Mouse (Mus musculus) embryonic fibroblast, embryonic 13.5 days (primary cell): ENCODE measurements around the gene Oxa1l.

Source experiments
- CTCF ChIP-seq: IDR thresholded peaks from 2 replicates; pipeline ENCODE4 v1.5.1; 2011; ENCODE audit warnings: mild to moderate bottlenecking, control low read depth, low read length, moderate library complexity, borderline replicate concordance; ENCODE audit not compliant: insufficient read depth
- POLR2A ChIP-seq: IDR thresholded peaks from 2 replicates; pipeline ENCODE4 v1.6.1; 2011; ENCODE audit warnings: low read depth, mild to moderate bottlenecking, control low read depth, low read length, moderate library complexity

DNA sequence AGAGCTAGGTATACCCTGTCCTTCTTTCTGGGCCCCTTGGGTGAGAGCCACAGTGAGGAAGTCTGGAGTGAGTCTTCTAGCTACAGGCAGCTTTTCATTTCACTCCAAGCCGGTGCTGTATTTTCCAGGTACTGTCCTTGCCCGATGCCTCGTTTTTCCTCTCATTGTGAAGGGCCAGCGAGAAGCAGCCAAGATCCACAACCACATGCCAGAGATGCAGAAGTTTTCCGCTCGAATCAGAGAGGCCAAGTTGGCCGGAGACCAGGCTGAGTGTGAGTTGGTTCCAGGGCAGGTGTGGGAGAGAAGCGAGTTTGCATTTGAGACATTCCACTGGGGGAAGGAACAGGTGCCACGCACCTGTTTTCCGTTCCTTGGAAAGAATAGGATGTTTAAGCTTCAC is 5.9 kb downstream of the Oxa1l start:
- TF ChIP-seq CTCF, result no peak
- TF ChIP-seq POLR2A, result no peak
